Mouse (Mus musculus) erythroblast, embryonic 14.5 days (primary cell): ENCODE data around the gene Zranb3.

Experiments used
- GATA1 ChIP-seq: IDR thresholded peaks from 2 replicates; pipeline ENCODE4 v1.6.1; 2012; ENCODE audit warnings: low read length, inconsistent platforms, mixed read lengths
- TAL1 ChIP-seq: IDR thresholded peaks from 3 replicates; pipeline ENCODE4 v1.6.1; 2012; ENCODE audit warnings: low read length, inconsistent platforms, mixed read lengths

GRCm38 (mm10) chr1:127948748-127949147, 154.1 kb downstream of the Zranb3 start:
- TF ChIP-seq GATA1 (no peak), TAL1 (no peak)
